Mouse (Mus musculus): ENCODE measurements around the gene Gm42906. TPM values are rescaled to one million over a fixed set of nuclear protein-coding genes. Genes with fewer than 3 reads are reported as not detected.

Gm42906 gene
- polyA plus RNA-seq, 1 experiment from 2014 or later, result not detected

GRCm38 (mm10) chr5:151233400-151234031 is 194.4 kb downstream of the Gm42906 start, which contains the start of gene Stard13:
Gene Stard13 (minus strand): TSS chr5:151233836.
- Histone ChIP-seq H3K27ac (ENCODE audit: low read length) (no peak within 1 kb of the TSS), H3K4me1 (replicated peaks; ENCODE audit: control insufficient read depth, insufficient read depth, low read length) (peaks cover 9% of the 10 kb centered on the region), H3K9ac (replicated peaks; ENCODE audit: low read depth, low read length) (peak within 1 kb of the TSS; percentile 58), H3K27me3 (replicated peaks; ENCODE audit: control insufficient read depth, insufficient read depth, low read length) (0 out of 2 replicates have a peak, but pooled peaks cover 3% of the 10 kb centered on the region), H3K36me3 (ENCODE audit: control insufficient read depth, insufficient read depth) (no peaks in the 10 kb centered on the region), H3K9me3 (ENCODE audit: control insufficient read depth, low read length) (no peaks in the 10 kb centered on the region), H3K4me2 (ENCODE audit: low read length) (peak within 1 kb of the TSS; percentile 83), H3K4me3 (replicated peaks; ENCODE audit: low read length) (peak within 1 kb of the TSS; percentile 48)
- peak; percentile 82 for ATAC-seq
- under 1% methylated on average over 47 of the region's 49 CpGs for WGBS

- Histone ChIP-seq H3K27me3 (replicated peaks; ENCODE audit: control insufficient read depth, insufficient read depth, low read length) (0 out of 2 replicates have a peak, but pooled peaks cover 3% of the 10 kb centered on the region), H3K4me2 (ENCODE audit: low read length) (peak overlapping the region; percentile 83), H3K9me3 (ENCODE audit: control insufficient read depth, low read length) (no peaks in the 10 kb centered on the region), H3K27ac (ENCODE audit: low read length) (no peak overlapping the region), H3K4me3 (replicated peaks; ENCODE audit: low read length) (peak overlapping the region; percentile 48), H3K9ac (replicated peaks; ENCODE audit: low read depth, low read length) (no peak overlapping the region; the same call in 1 of the 2 replicates), H3K36me3 (ENCODE audit: control insufficient read depth, insufficient read depth) (no peaks in the 10 kb centered on the region), H3K4me1 (replicated peaks; ENCODE audit: control insufficient read depth, insufficient read depth, low read length) (peaks cover 9% of the 10 kb centered on the region)
- ATAC-seq, result no peak
- WGBS, result 25% methylated on average over 10 of the region's 13 CpGs
These were observed 195.2 kb downstream of the Gm42906 start for GRCm38 (mm10) chr5:151232576-151233299.

GRCm38 (mm10) chr5:151231861-151232260 is 196.1 kb downstream of the Gm42906 start:
- H3K36me3 ChIP-seq (ENCODE audit: control insufficient read depth, insufficient read depth), result no peaks in the 10 kb centered on the region
- no peaks in the 10 kb centered on the region for H3K9me3 ChIP-seq (ENCODE audit: control insufficient read depth, low read length)
- no peak overlapping the region for H3K27ac ChIP-seq (ENCODE audit: low read length)
- no peak overlapping the region for H3K4me2 ChIP-seq (ENCODE audit: low read length)
- 0 out of 2 replicates have a peak, but pooled peaks cover 3% of the 10 kb centered on the region for H3K27me3 ChIP-seq (replicated peaks; ENCODE audit: control insufficient read depth, insufficient read depth, low read length)
- no peak for ATAC-seq
- peaks cover 9% of the 10 kb centered on the region for H3K4me1 ChIP-seq (replicated peaks; ENCODE audit: control insufficient read depth, insufficient read depth, low read length)
- H3K4me3 ChIP-seq (replicated peaks; ENCODE audit: low read length), result no peak overlapping the region
- H3K9ac ChIP-seq (replicated peaks; ENCODE audit: low read depth, low read length), result no peak overlapping the region
- WGBS, result 87% methylated on average over 7 of the region's 7 CpGs

- Histone ChIP-seq H3K9ac (replicated peaks; ENCODE audit: low read depth, low read length) (no peak overlapping the region), H3K4me3 (replicated peaks; ENCODE audit: low read length) (no peak overlapping the region), H3K9me3 (ENCODE audit: control insufficient read depth, low read length) (no peaks in the 10 kb centered on the region), H3K36me3 (ENCODE audit: control insufficient read depth, insufficient read depth) (no peaks in the 10 kb centered on the region), H3K27me3 (replicated peaks; ENCODE audit: control insufficient read depth, insufficient read depth, low read length) (0 out of 2 replicates have a peak, but pooled peaks cover 3% of the 10 kb centered on the region), H3K27ac (ENCODE audit: low read length) (no peak overlapping the region), H3K4me2 (ENCODE audit: low read length) (no peak overlapping the region), H3K4me1 (replicated peaks; ENCODE audit: control insufficient read depth, insufficient read depth, low read length) (peaks cover 9% of the 10 kb centered on the region)
- WGBS, result 80% methylated on average over 4 of the region's 4 CpGs
- ATAC-seq, result no peak
These were observed 196.6 kb downstream of the Gm42906 start for GRCm38 (mm10) chr5:151231411-151231810.

DNA sequence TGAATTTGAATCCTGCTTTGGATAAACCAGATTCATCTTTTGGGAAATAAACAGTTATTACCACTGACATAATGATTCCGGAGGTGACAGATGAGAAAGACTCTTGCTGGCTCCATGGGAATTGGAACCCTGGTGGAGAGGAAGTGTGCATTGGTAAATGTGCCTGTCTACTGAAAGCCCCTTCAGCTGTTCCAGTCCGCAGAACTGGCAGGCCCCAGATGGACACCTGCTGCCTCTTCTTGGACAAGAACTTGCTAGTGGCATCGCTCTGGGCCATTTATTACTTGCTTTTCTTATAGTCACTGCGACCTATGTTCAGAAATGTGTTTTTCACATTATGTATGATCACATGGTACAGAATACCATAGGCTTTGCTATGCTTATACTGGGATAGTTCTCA is 197.5 kb downstream of the Gm42906 start:
- Histone ChIP-seq H3K27me3 (replicated peaks; ENCODE audit: control insufficient read depth, insufficient read depth, low read length) (0 out of 2 replicates have a peak, but pooled peaks cover 3% of the 10 kb centered on the region), H3K4me2 (ENCODE audit: low read length) (no peak overlapping the region), H3K4me3 (replicated peaks; ENCODE audit: low read length) (no peak overlapping the region), H3K27ac (ENCODE audit: low read length) (no peak overlapping the region), H3K9ac (replicated peaks; ENCODE audit: low read depth, low read length) (no peak overlapping the region), H3K4me1 (replicated peaks; ENCODE audit: control insufficient read depth, insufficient read depth, low read length) (peaks cover 9% of the 10 kb centered on the region), H3K36me3 (ENCODE audit: control insufficient read depth, insufficient read depth) (no peaks in the 10 kb centered on the region), H3K9me3 (ENCODE audit: control insufficient read depth, low read length) (no peaks in the 10 kb centered on the region)
- 86% methylated on average over 4 of the region's 4 CpGs for whole genome bisulfite sequencing
- no peak for ATAC-seq

GRCm38 (mm10) chr5:151228367-151229005 is 199.5 kb downstream of the Gm42906 start:
- no peak overlapping the region for H3K27ac ChIP-seq (ENCODE audit: low read length)
- peaks cover 9% of the 10 kb centered on the region for H3K4me1 ChIP-seq (replicated peaks; ENCODE audit: control insufficient read depth, insufficient read depth, low read length)
- 51% methylated on average over 13 of the region's 13 CpGs for WGBS
- no peak for ATAC-seq
- H3K9me3 ChIP-seq (ENCODE audit: control insufficient read depth, low read length), result no peaks in the 10 kb centered on the region
- no peak overlapping the region for H3K9ac ChIP-seq (replicated peaks; ENCODE audit: low read depth, low read length)
- H3K36me3 ChIP-seq (ENCODE audit: control insufficient read depth, insufficient read depth), result no peaks in the 10 kb centered on the region
- H3K4me3 ChIP-seq (replicated peaks; ENCODE audit: low read length), result no peak overlapping the region
- no peak overlapping the region for H3K4me2 ChIP-seq (ENCODE audit: low read length)
- 0 out of 2 replicates have a peak, but pooled peaks cover 3% of the 10 kb centered on the region for H3K27me3 ChIP-seq (replicated peaks; ENCODE audit: control insufficient read depth, insufficient read depth, low read length)

DNA sequence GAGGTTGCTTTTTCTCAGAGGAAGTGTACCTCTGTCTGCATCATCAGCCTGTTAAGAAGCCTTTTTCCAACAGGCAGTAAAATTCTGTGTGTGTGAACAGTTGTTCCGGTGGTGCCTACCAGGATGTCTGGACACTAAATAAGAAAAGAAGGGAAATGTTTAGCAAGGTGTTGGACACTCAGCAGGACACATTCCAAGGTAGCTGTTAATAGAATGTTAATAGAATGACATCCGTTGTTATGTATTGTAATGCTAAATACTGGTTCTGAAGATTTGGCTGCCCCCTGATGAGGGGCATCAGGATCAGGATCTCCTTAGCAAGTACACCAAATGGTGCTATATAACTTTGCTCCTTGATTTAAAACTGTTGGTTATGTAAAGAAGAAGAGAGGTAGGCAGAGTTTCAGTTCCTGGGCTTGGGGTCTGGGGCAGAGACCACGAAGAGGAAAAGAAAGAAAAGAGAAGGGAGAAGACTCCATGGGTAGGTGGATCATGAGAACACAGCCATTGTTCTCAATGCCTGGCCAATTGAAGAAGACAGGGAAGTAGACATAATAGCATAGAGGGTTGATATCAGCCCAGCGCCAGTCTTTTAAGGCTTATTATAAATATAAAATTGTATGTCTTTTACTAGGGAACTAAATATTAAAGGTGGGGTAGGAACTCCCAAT is 204.1 kb downstream of the Gm42906 start:
- H3K27ac ChIP-seq (ENCODE audit: low read length), result no peak overlapping the region
- no peak overlapping the region for H3K9ac ChIP-seq (replicated peaks; ENCODE audit: low read depth, low read length)
- no peak for ATAC-seq
- H3K9me3 ChIP-seq (ENCODE audit: control insufficient read depth, low read length), result no peaks in the 10 kb centered on the region
- H3K4me1 ChIP-seq (replicated peaks; ENCODE audit: control insufficient read depth, insufficient read depth, low read length), result no peaks in the 10 kb centered on the region
- H3K36me3 ChIP-seq (ENCODE audit: control insufficient read depth, insufficient read depth), result no peaks in the 10 kb centered on the region
- H3K27me3 ChIP-seq (replicated peaks; ENCODE audit: control insufficient read depth, insufficient read depth, low read length), result no peaks in the 10 kb centered on the region
- no peak overlapping the region for H3K4me2 ChIP-seq (ENCODE audit: low read length)
- WGBS, result 67% methylated on average over 4 of the region's 4 CpGs
- H3K4me3 ChIP-seq (replicated peaks; ENCODE audit: low read length), result no peak overlapping the region

DNA sequence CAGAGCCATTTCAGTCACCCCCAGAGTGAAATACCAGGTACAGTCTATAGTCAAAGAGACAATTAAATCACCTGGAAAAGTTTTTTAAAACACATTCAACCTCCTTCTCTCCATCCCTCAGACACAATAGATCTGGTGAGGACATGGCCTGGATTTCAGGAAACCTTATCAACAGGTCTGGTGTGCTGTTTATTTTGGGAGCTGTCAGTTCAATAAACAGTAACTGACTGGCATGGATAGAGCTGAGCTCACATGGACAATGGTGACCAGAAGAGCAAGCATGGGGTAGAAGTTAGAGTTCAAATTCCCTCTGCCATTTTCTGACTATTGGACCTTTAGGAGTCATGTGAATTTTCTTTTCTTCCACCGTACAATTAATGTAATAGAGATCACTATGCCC is 205.2 kb downstream of the Gm42906 start:
- ATAC-seq, result no peak
- no peak overlapping the region for H3K4me3 ChIP-seq (replicated peaks; ENCODE audit: low read length)
- 91% methylated on average over 1 of the region's 1 CpGs for WGBS
- H3K4me2 ChIP-seq (ENCODE audit: low read length), result no peak overlapping the region
- no peak overlapping the region for H3K9ac ChIP-seq (replicated peaks; ENCODE audit: low read depth, low read length)
- no peaks in the 10 kb centered on the region for H3K4me1 ChIP-seq (replicated peaks; ENCODE audit: control insufficient read depth, insufficient read depth, low read length)
- no peaks in the 10 kb centered on the region for H3K9me3 ChIP-seq (ENCODE audit: control insufficient read depth, low read length)
- H3K27me3 ChIP-seq (replicated peaks; ENCODE audit: control insufficient read depth, insufficient read depth, low read length), result no peaks in the 10 kb centered on the region
- no peaks in the 10 kb centered on the region for H3K36me3 ChIP-seq (ENCODE audit: control insufficient read depth, insufficient read depth)
- no peak overlapping the region for H3K27ac ChIP-seq (ENCODE audit: low read length)

DNA sequence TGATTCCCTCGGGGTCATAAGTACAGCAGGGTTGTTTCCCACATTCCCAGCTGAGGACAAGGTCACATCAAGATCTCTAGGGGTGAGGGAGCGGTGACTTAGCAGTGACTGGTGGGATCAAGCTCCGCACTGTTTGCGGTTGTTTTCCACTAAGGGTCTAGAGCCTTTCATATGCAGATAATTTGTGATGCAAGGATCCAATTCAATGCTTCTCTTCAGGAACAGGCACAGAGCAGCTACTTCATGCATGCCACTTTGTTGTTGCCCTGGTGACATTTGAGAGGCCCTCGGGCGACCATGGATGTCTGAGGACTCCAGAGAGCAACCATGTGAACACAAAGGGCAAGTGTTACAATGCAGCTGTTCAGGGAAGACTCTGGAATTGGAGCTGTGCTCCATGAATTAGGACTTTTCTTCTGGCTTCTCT is 209.3 kb downstream of the Gm42906 start:
- Histone ChIP-seq H3K4me2 (ENCODE audit: low read length) (no peak overlapping the region), H3K4me3 (replicated peaks; ENCODE audit: low read length) (no peak overlapping the region), H3K27ac (ENCODE audit: low read length) (no peak overlapping the region), H3K27me3 (replicated peaks; ENCODE audit: control insufficient read depth, insufficient read depth, low read length) (no peaks in the 10 kb centered on the region), H3K9me3 (ENCODE audit: control insufficient read depth, low read length) (no peaks in the 10 kb centered on the region), H3K36me3 (ENCODE audit: control insufficient read depth, insufficient read depth) (no peaks in the 10 kb centered on the region), H3K4me1 (replicated peaks; ENCODE audit: control insufficient read depth, insufficient read depth, low read length) (no peaks in the 10 kb centered on the region), H3K9ac (replicated peaks; ENCODE audit: low read depth, low read length) (no peak overlapping the region)
- peak; percentile 66; the same call in 1 of the 2 replicates for ATAC-seq
- 20% methylated on average over 6 of the region's 6 CpGs for WGBS

Measured in forebrain, embryonic 16.5 days (tissue).